ENCODE assay signal across 10 mouse cellular contexts in the genomic region with DNA sequence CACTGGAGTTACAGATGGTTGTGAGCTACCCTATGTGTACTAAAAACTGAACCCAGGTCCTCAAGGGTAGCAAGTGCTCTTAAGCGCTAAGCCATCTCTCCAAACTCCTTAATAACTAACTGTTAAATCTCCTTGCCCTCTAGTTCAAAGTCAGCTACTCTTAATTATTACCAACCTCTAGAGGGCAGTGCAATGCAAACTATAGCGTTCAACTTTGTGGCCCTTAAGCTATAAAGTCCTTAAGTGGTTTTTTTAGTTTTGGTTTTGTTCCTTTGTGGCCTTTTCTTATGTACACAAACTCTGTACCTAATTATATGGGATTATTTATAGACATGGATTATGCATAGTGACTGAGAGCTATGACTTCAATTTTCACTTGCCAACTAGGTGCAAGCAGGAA. TPM values are rescaled to one million over a fixed set of nuclear protein-coding genes. Genes with fewer than 3 reads are reported as not detected.
DNase-seq lines count a peak whose midpoint lies in the region; TF ChIP-seq lines count a peak whose summit lies in the region.
"Had no signal": no experiment of that assay in that cellular context is flagged by ENCODE, and none has a peak within 500 bp of the region (broad histone marks: within the 10 kb centered on the region; RNA-seq: fewer than 3 reads in every experiment).

No protein-coding gene starts in this region.

- peak; percentile 63 for DNase-seq in heart, adult 8-10 months (ENCODE audit: low spot score)
- DNase-seq in heart, postnatal 25 days (ENCODE audit: low spot score) = no peak
- DNase-seq in thymus, adult 2 months = peak; percentile 34
- no peak for DNase-seq in thymus, adult 18-20 months
- peak; percentile 49 for DNase-seq in cerebellum, adult 9-10 months
- DNase-seq in kidney, postnatal 14 days = peak; percentile 58
- DNase-seq in thymus, postnatal 14 days = peak; percentile 56
- DNase-seq in gastrocnemius, postnatal 4 days (ENCODE audit: low spot score in 2 of 2) = no peak

- intact Hi-C loops in heart, postnatal 25 days (cut with DNase I) = loop anchor here (2.0 to 10.0 kb wide), 4 partner anchors 87 to 395 kb away; no protein-coding TSS in a partner anchor

- no peak overlapping the region for H3K4me3 ChIP-seq in thymus, adult 2 months (ENCODE audit: control insufficient read depth, insufficient read depth, low read length)
- H3K4me3 ChIP-seq: embryonic facial prominence, embryonic 13.5 days had no signal

- no peak for TF ChIP-seq CTCF in thymus, adult 2 months (IDR thresholded peaks at IDR 0.05; ENCODE audit: borderline replicate concordance, control insufficient read depth, extremely low read depth, insufficient read depth, low read length, poor library complexity)

- WGBS in thymus, adult 2 months = 16% methylated on average over 2 of the region's 2 CpGs

- no peak for TF ChIP-seq POLR2A in thymus, adult 2 months (IDR thresholded peaks at IDR 0.05; ENCODE audit: control insufficient read depth, extremely low read depth, insufficient read depth, low read length, poor library complexity)

- H3K27ac ChIP-seq in thymus, adult 2 months (ENCODE audit: control insufficient read depth, insufficient read depth, low read length) = no peak overlapping the region
- H3K27ac ChIP-seq: embryonic facial prominence, embryonic 13.5 days; macrophage had no signal

- H3K4me1 ChIP-seq in thymus, adult 2 months (replicated peaks; ENCODE audit: control insufficient read depth, insufficient read depth, low read length) = peaks cover 13% of the 10 kb centered on the region
- H3K4me1 ChIP-seq: embryonic facial prominence, embryonic 13.5 days had no signal

- no peaks in the 10 kb centered on the region for H3K36me3 ChIP-seq in thymus, adult 2 months (ENCODE audit: control insufficient read depth, insufficient read depth, low read length)
- H3K36me3 ChIP-seq: embryonic facial prominence, embryonic 13.5 days had no signal

- H3K27me3 ChIP-seq in thymus, adult 2 months (ENCODE audit: control insufficient read depth, insufficient read depth, low read length) = no peaks in the 10 kb centered on the region
- H3K27me3 ChIP-seq: embryonic facial prominence, embryonic 13.5 days had no signal

RNA-seq across cellular contexts. Expression of a gene that starts 27.5 kb away (rescaled TPM):
- total RNA-seq in heart, adult 8-10 months (2022) = under 1 TPM in 2 of 4 experiments, not detected in 2; 0.09 to 0.14 TPM
- total RNA-seq in heart, postnatal 25 days (2021) = not detected
- polyA plus RNA-seq in thymus, adult 2 months (2012; rRNA removed) = 0.54 and 0.73 TPM in 2 replicates
- not detected for total RNA-seq in gastrocnemius, postnatal 4 days (2021)
- polyA plus RNA-seq: embryonic facial prominence, embryonic 13.5 days had no signal

RNA-seq across cellular contexts. Expression of a gene that starts 41.2 kb away (rescaled TPM):
- total RNA-seq in heart, adult 8-10 months (2022) = 10 to 100 TPM; 35.5 to 39.8 (median 38.6) TPM
- total RNA-seq in heart, postnatal 25 days (2021) = 10 to 100 TPM; 35.0 to 38.0 TPM
- 35.7 and 37.3 TPM in 2 replicates for polyA plus RNA-seq in thymus, adult 2 months (2012; rRNA removed)
- total RNA-seq in gastrocnemius, postnatal 4 days (2021) = 10 to 100 TPM; 29.5 to 31.3 TPM

RNA-seq across cellular contexts. Expression of a gene that starts 53.4 kb away (rescaled TPM):
- 10 to 100 TPM; 17.8 to 24.1 (median 22.8) TPM for total RNA-seq in heart, adult 8-10 months (2022)
- total RNA-seq in heart, postnatal 25 days (2021) = 10 to 100 TPM; 28.0 to 28.2 TPM
- polyA plus RNA-seq in thymus, adult 2 months (2012; rRNA removed) = 46.8 and 50.0 TPM in 2 replicates
- total RNA-seq in gastrocnemius, postnatal 4 days (2021) = 10 to 100 TPM; 37.8 to 42.7 TPM

Comparison
In these comparisons a context has a peak if more than half of its experiments do, and no peak if none do; other contexts are left out.
1. DNase-seq: peak in heart, adult 8-10 months (single experiment), thymus, adult 2 months (single experiment), cerebellum, adult 9-10 months (single experiment), kidney, postnatal 14 days (single experiment) and thymus, postnatal 14 days (single experiment); none in heart, postnatal 25 days (single experiment), thymus, adult 18-20 months (0 of 2) and gastrocnemius, postnatal 4 days (0 of 2).